Mouse (Mus musculus) limb, embryonic 12.5 days (tissue): ENCODE data around the gene Metap1. TPM values are rescaled to one million over a fixed set of nuclear protein-coding genes. Genes with fewer than 3 reads are reported as not detected.
"Not testable (repeated sequence)": the region's sequence is repeated elsewhere in the genome, so short reads cannot be mapped to it uniquely, and the experiment has no call there.

Source experiments
- ATAC-seq: fragments of 200-750 bp; cut with Nextera tagmentation; 2 replicates; pipeline ENCODE4 v1.8.0; 2017; ENCODE audit warnings: low read depth, moderate TSS enrichment; ENCODE audit not compliant: insufficient number of reproducible peaks, insufficient read depth, low FRiP score, low TSS enrichment
- H3K27ac ChIP-seq: fragments of 300-500 bp; sonication (generic); 2 replicates; pipeline ENCODE4 v1.5.1; 2016; ENCODE audit warnings: mild to moderate bottlenecking, moderate library complexity
- H3K27me3 ChIP-seq: fragments of 300-500 bp; sonication (generic); 2 replicates; pipeline ENCODE4 v1.6.1; 2016; ENCODE audit warnings: mild to moderate bottlenecking, moderate library complexity
- H3K36me3 ChIP-seq: fragments of 300-500 bp; sonication (generic); 2 replicates; pipeline ENCODE4 v1.6.1; 2016; ENCODE audit warnings: mild to moderate bottlenecking, moderate library complexity
- H3K4me1 ChIP-seq: fragments of 300-500 bp; sonication (generic); replicated peaks from 2 replicates; pipeline ENCODE4 v1.6.1; 2016
- H3K4me2 ChIP-seq: fragments of 300-500 bp; sonication (generic); 2 replicates; pipeline ENCODE4 v1.6.1; 2016; ENCODE audit warnings: mild to moderate bottlenecking, moderate library complexity
- H3K4me3 ChIP-seq: fragments of 300-500 bp; sonication (generic); replicated peaks from 2 replicates; pipeline ENCODE4 v1.5.1; 2016; ENCODE audit warnings: mild to moderate bottlenecking
- H3K9ac ChIP-seq: fragments of 300-500 bp; sonication (generic); replicated peaks from 2 replicates; pipeline ENCODE4 v1.6.1; 2016; ENCODE audit warnings: mild to moderate bottlenecking, moderate library complexity
- H3K9me3 ChIP-seq: fragments of 300-500 bp; sonication (generic); 2 replicates; pipeline ENCODE4 v1.6.1; 2016; ENCODE audit warnings: mild to moderate bottlenecking, moderate library complexity
- WGBS: fragments of 180-500 bp; shearing (Covaris S2); methylation state at CpG from one replicate; pipeline ENCODE4 v1.1.7; 2016; 5-methylcytosine and 5-hydroxymethylcytosine counted together
- polyA plus RNA-seq: library from polyadenylated mRNA; unstranded; fragments of >200 nt; fragmentation: Nextera tagmentation; extraction: Ambion mirVana; gene quantifications from 2 replicates; pipeline ENCODE4 v1.2.1, GENCODE M21; 2016

Metap1 gene
- polyA plus RNA-seq, 1 experiment from 2014 or later: 44.2 TPM

DNA sequence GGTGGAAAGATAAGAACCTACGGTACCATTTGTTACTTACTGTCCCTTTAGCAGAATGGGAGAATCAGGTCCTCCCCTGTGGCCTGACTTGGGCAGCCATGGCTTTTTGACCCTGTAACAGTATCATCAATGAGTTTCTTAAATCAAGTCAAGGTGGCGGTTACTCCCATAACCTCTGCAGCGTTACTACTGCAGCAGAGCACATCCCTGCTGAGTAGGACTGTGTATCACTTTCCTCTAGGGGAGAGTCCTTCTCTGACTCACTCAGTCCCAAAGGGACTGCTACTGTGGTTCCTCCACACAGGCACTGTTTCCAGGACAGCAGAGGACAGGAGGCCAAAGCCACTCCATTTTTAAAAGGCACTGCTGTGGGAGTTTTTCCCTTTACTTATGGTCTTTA is 18.2 kb downstream of the Metap1 start:
- Histone ChIP-seq H3K36me3 (peaks cover 67% of the 10 kb centered on the region), H3K4me3 (no peak overlapping the region), H3K4me1 (no peaks in the 10 kb centered on the region), H3K9ac (no peak overlapping the region), H3K27me3 (no peaks in the 10 kb centered on the region), H3K9me3 (no peaks in the 10 kb centered on the region), H3K27ac (no peak overlapping the region), H3K4me2 (no peak overlapping the region)
- ATAC-seq: no peak
- 79% methylated on average over 3 of the region's 3 CpGs for WGBS

GRCm38 (mm10) chr3:138466656-138467055 is 22.7 kb downstream of the Metap1 start:
- H3K4me1 ChIP-seq, H3K9me3 ChIP-seq, H3K27me3 ChIP-seq, H3K4me3 ChIP-seq, ATAC-seq, H3K4me2 ChIP-seq, H3K9ac ChIP-seq, H3K27ac ChIP-seq: not testable (repeated sequence)
- peaks cover 87% of the 10 kb centered on the region for H3K36me3 ChIP-seq
- 95% methylated on average over 1 of the region's 1 CpGs for WGBS

GRCm38 (mm10) chr3:138464573-138465147 is 24.7 kb downstream of the Metap1 start:
- Histone ChIP-seq H3K4me2 (no peak overlapping the region), H3K9ac (no peak overlapping the region), H3K36me3 (peaks cover 89% of the 10 kb centered on the region), H3K27me3 (no peaks in the 10 kb centered on the region), H3K4me3 (no peak overlapping the region), H3K9me3 (no peaks in the 10 kb centered on the region), H3K4me1 (no peaks in the 10 kb centered on the region), H3K27ac (0 out of 2 replicates have a peak overlapping the region, but pooled peaks have one; percentile 18)
- ATAC-seq: no peak
- WGBS: 71% methylated on average over 16 of the region's 16 CpGs

GRCm38 (mm10) chr3:138463807-138464206 is 25.5 kb downstream of the Metap1 start:
- Histone ChIP-seq H3K4me1 (no peaks in the 10 kb centered on the region), H3K36me3 (peaks cover 88% of the 10 kb centered on the region), H3K27me3 (no peaks in the 10 kb centered on the region), H3K4me3 (no peak overlapping the region), H3K4me2 (no peak overlapping the region), H3K27ac (no peak overlapping the region), H3K9ac (no peak overlapping the region), H3K9me3 (no peaks in the 10 kb centered on the region)
- 92% methylated on average over 6 of the region's 6 CpGs for WGBS
- ATAC-seq: no peak

DNA sequence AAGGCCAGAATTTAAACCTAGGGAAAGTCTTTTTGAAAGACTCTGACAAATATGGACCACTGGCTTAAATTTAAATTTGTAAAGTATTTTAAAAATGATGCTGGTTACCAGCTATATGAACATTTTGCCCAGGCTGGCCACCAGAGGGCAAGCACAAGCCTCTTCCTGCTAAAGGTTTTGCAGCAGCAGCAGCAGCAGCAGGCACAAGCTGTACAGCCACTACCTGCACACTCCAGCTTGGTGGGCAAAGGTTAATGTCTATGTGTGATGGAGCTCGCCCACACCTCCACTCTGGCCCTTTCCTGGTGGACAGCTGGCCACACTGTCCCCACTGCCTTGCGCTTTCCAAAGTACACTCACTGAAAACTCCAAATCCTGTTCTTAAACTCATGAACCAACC is 26.2 kb downstream of the Metap1 start:
- no peak overlapping the region for H3K4me3 ChIP-seq
- peaks cover 88% of the 10 kb centered on the region for H3K36me3 ChIP-seq
- H3K9ac ChIP-seq: no peak overlapping the region
- WGBS: 70% methylated on average over 2 of the region's 2 CpGs
- H3K27ac ChIP-seq: no peak overlapping the region
- no peaks in the 10 kb centered on the region for H3K27me3 ChIP-seq
- H3K4me1 ChIP-seq: no peaks in the 10 kb centered on the region
- ATAC-seq: 0 out of 2 replicates have a peak, but pooled peaks have one; percentile 26
- H3K4me2 ChIP-seq: no peak overlapping the region
- H3K9me3 ChIP-seq: no peaks in the 10 kb centered on the region

DNA sequence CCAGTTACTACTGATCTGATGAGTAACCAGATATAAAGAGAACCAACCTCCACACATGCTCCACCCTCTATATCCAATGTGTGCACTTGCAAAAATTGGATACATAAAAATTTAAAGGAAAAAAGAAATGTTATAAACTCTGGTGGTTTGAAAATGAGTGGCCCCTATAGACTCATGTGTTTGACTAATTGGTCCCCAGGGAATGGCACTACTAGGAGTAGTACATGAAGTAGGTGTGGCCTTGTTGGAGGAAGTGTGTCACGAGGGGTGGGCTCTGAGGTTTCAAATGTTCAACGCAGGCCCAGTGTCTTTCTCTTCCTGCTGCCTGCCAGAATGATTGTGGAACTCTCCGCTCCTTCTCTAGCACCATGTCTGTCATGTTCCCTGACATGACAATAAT is 27.5 kb downstream of the Metap1 start:
- Histone ChIP-seq H3K9ac (no peak overlapping the region), H3K9me3 (no peaks in the 10 kb centered on the region), H3K4me2 (no peak overlapping the region), H3K27ac (no peak overlapping the region), H3K36me3 (peaks cover 90% of the 10 kb centered on the region), H3K4me1 (no peaks in the 10 kb centered on the region), H3K4me3 (no peak overlapping the region), H3K27me3 (no peaks in the 10 kb centered on the region)
- ATAC-seq: no peak
- 92% methylated on average over 3 of the region's 3 CpGs for WGBS

DNA sequence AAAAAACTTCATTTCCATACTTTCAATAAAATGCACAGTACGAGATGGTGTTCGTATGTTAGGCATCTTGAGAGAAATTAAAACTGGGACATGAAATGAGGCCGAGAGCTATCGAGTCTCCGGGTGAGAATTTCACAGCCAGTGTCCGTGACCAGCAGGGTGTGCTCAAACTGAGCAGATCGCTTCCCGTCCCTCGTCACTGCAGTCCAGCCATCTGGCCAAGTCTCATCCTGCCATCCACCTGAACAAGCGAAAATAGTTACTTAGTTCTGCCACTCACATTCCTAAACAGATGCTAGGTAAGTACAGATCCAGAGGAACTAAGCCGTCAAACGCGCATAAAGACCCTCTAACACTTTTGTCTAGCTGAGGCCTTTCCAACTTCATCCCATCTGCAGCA is 29.1 kb downstream of the Metap1 start:
- ATAC-seq: no peak
- WGBS: 85% methylated on average over 13 of the region's 13 CpGs

GRCm38 (mm10) chr3:138458441-138458840 is 30.9 kb downstream of the Metap1 start:
- Histone ChIP-seq H3K27ac (no peak overlapping the region), H3K4me2 (no peak overlapping the region), H3K27me3 (no peaks in the 10 kb centered on the region), H3K9me3 (no peaks in the 10 kb centered on the region), H3K4me3 (no peak overlapping the region), H3K4me1 (no peaks in the 10 kb centered on the region), H3K9ac (no peak overlapping the region), H3K36me3 (peaks cover 94% of the 10 kb centered on the region)
- no peak for ATAC-seq
- 92% methylated on average over 3 of the region's 3 CpGs for WGBS

More for the DNA sequence above, 29.1 kb downstream of the Metap1 start:
- H3K4me3 ChIP-seq: no peak overlapping the region
- no peak overlapping the region for H3K9ac ChIP-seq
- peaks cover 91% of the 10 kb centered on the region for H3K36me3 ChIP-seq
- no peak overlapping the region for H3K27ac ChIP-seq
- H3K27me3 ChIP-seq: no peaks in the 10 kb centered on the region
- no peak overlapping the region for H3K4me2 ChIP-seq
- no peaks in the 10 kb centered on the region for H3K9me3 ChIP-seq
- no peaks in the 10 kb centered on the region for H3K4me1 ChIP-seq

GRCm38 (mm10) chr3:138454711-138455435 is 34.4 kb downstream of the Metap1 start:
- H3K27ac ChIP-seq: no peak overlapping the region
- 90% methylated on average over 13 of the region's 13 CpGs for WGBS
- no peaks in the 10 kb centered on the region for H3K9me3 ChIP-seq
- ATAC-seq: no peak
- H3K36me3 ChIP-seq: peaks cover 95% of the 10 kb centered on the region
- no peaks in the 10 kb centered on the region for H3K27me3 ChIP-seq
- H3K4me3 ChIP-seq: no peak overlapping the region
- no peak overlapping the region for H3K9ac ChIP-seq
- peaks cover 6% of the 10 kb centered on the region; the same call in 1 of the 2 replicates for H3K4me1 ChIP-seq
- H3K4me2 ChIP-seq: no peak overlapping the region

- Histone ChIP-seq H3K9me3 (no peaks in the 10 kb centered on the region), H3K27ac (no peak overlapping the region), H3K4me2 (no peak overlapping the region), H3K9ac (no peak overlapping the region), H3K36me3 (peaks cover 94% of the 10 kb centered on the region), H3K4me1 (peaks cover 11% of the 10 kb centered on the region), H3K27me3 (no peaks in the 10 kb centered on the region), H3K4me3 (no peak overlapping the region)
- WGBS: 93% methylated on average over 1 of the region's 1 CpGs
- no peak for ATAC-seq
Observed at GRCm38 (mm10) chr3:138454234-138454633, 35.1 kb downstream of the Metap1 start.

- Histone ChIP-seq H3K36me3 (peaks cover 93% of the 10 kb centered on the region), H3K4me1 (peaks cover 12% of the 10 kb centered on the region), H3K4me3 (no peak overlapping the region), H3K27ac (no peak overlapping the region), H3K9ac (no peak overlapping the region), H3K9me3 (no peaks in the 10 kb centered on the region), H3K27me3 (no peaks in the 10 kb centered on the region), H3K4me2 (no peak overlapping the region)
- no peak for ATAC-seq
- 89% methylated on average over 10 of the region's 10 CpGs for WGBS
Observed at GRCm38 (mm10) chr3:138452169-138452568, 37.1 kb downstream of the Metap1 start.
